Mouse (Mus musculus) ES-E14 (cell line): ENCODE data around the gene Gm28778.

Experiments used
- CHD2 ChIP-seq: IDR thresholded peaks from 2 replicates; pipeline ENCODE4 v1.6.1; 2014; ENCODE audit warnings: mild to moderate bottlenecking, low read depth, low read length, inconsistent platforms
- HCFC1 ChIP-seq: IDR thresholded peaks from 2 replicates; pipeline ENCODE4 v1.6.1; 2012; ENCODE audit warnings: low read length, inconsistent platforms, borderline replicate concordance; ENCODE audit not compliant: insufficient read depth
- ZC3H11A ChIP-seq: IDR thresholded peaks from 2 replicates; pipeline ENCODE4 v1.6.1; 2012; ENCODE audit warnings: low read depth, mild to moderate bottlenecking, inconsistent platforms, low read length, borderline replicate concordance
- ZNF384 ChIP-seq: IDR thresholded peaks from 2 replicates; pipeline ENCODE4 v1.6.1; 2012; ENCODE audit warnings: low read depth, low read length, inconsistent platforms

GRCm38 (mm10) chr1:53269901-53270300 is 27.0 kb upstream of the Gm28778 start:
- TF ChIP-seq CHD2 (no peak), HCFC1 (no peak), ZNF384 (no peak), ZC3H11A (no peak)
